Mouse (Mus musculus) thymus, adult 2 months (tissue): ENCODE results near the gene Myo18a.

Experiments
- CTCF ChIP-seq: fragments of 200-500 bp; IDR thresholded peaks from 2 replicates; pipeline ENCODE4 v1.5.1; 2012; ENCODE audit warnings: mild to moderate bottlenecking, control low read depth, low read length, moderate library complexity, borderline replicate concordance; ENCODE audit not compliant: control insufficient read depth, poor library complexity, insufficient read depth; ENCODE audit errors: extremely low read depth
- POLR2A ChIP-seq: fragments of 200-500 bp; IDR thresholded peaks from 2 replicates; pipeline ENCODE4 v1.6.1; 2012; ENCODE audit warnings: mild to moderate bottlenecking, low read length, control low read depth, moderate library complexity; ENCODE audit not compliant: control insufficient read depth, poor library complexity, insufficient read depth; ENCODE audit errors: extremely low read depth

- TF ChIP-seq CTCF (no peak), POLR2A (no peak)
Measured at GRCm38 (mm10) chr11:77873116-77873515, 110.1 kb downstream of the Myo18a start.
